Mouse (Mus musculus): Measurements from ENCODE around the gene Slamf1. TPM values are rescaled to one million over a fixed set of nuclear protein-coding genes. Genes with fewer than 3 reads are reported as not detected.

The Slamf1 gene
- polyA plus RNA-seq, 1 experiment, result 20.5 TPM

DNA sequence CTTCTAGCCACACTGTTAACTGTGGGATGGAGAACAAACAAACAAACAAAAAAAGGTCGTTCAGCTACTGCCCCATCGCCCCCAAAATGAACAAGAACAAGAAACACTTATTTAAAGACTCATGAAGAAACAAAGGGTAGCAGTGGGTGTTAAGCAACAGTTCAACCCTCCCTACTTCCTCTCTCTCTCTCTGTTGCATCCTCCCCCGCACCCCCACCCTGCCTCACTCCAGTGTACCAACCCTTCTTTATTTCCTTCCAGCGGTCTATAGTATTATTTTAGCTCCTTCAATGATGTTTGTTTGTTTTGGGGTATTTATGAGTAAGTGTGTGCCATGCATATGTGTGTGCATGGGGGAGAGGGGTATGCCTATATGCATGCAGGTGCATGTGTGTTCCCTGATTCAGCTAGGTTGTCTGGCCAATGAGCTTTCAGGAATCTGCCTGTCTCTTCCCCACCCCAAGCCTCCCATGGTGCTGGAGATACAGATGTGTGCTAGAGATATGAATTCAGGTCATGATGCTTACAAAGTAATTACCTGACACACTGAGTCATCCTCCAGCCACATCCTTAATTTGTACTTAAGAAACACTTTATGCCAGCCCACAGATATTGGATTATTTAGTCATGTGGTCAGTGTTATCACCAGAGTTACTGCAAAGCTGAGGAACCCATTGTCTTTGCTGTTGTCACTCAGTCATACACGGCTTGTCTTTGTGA is 78.3 kb downstream of the Slamf1 start:
- H3K4me3 ChIP-seq (ENCODE audit: control insufficient read depth, insufficient read depth, low read length), result no peak overlapping the region
- 13% methylated on average over 5 of the region's 5 CpGs for WGBS
- peak; percentile 66 for DNase-seq
- peaks cover 7% of the 10 kb centered on the region; the same call in 1 of the 2 replicates for H3K36me3 ChIP-seq (ENCODE audit: control insufficient read depth, insufficient read depth, low read length)
- TF ChIP-seq CTCF (IDR thresholded peaks at IDR 0.05; ENCODE audit: borderline replicate concordance, control insufficient read depth, extremely low read depth, insufficient read depth, low read length, poor library complexity) (no peak), POLR2A (IDR thresholded peaks at IDR 0.05; ENCODE audit: control insufficient read depth, extremely low read depth, insufficient read depth, low read length, poor library complexity) (no peak)
- peaks cover 5% of the 10 kb centered on the region for H3K4me1 ChIP-seq (replicated peaks; ENCODE audit: control insufficient read depth, insufficient read depth, low read length)
- H3K27ac ChIP-seq (ENCODE audit: control insufficient read depth, insufficient read depth, low read length), result peak overlapping the region; percentile 70
- H3K27me3 ChIP-seq (ENCODE audit: control insufficient read depth, insufficient read depth, low read length), result no peaks in the 10 kb centered on the region

- peaks cover 5% of the 10 kb centered on the region for H3K4me1 ChIP-seq (replicated peaks; ENCODE audit: control insufficient read depth, insufficient read depth, low read length)
- no peak overlapping the region for H3K27ac ChIP-seq (ENCODE audit: control insufficient read depth, insufficient read depth, low read length)
- TF ChIP-seq CTCF (IDR thresholded peaks at IDR 0.05; ENCODE audit: borderline replicate concordance, control insufficient read depth, extremely low read depth, insufficient read depth, low read length, poor library complexity) (no peak), POLR2A (IDR thresholded peaks at IDR 0.05; ENCODE audit: control insufficient read depth, extremely low read depth, insufficient read depth, low read length, poor library complexity) (no peak)
- peaks cover 27% of the 10 kb centered on the region for H3K36me3 ChIP-seq (ENCODE audit: control insufficient read depth, insufficient read depth, low read length)
- no peak for DNase-seq
- H3K27me3 ChIP-seq (ENCODE audit: control insufficient read depth, insufficient read depth, low read length), result no peaks in the 10 kb centered on the region
- no peak overlapping the region for H3K4me3 ChIP-seq (ENCODE audit: control insufficient read depth, insufficient read depth, low read length)
These were observed 81.3 kb downstream of the Slamf1 start for GRCm38 (mm10) chr1:171848201-171848600.

GRCm38 (mm10) chr1:171848757-171849156 is 81.8 kb downstream of the Slamf1 start:
- Histone ChIP-seq H3K4me3 (ENCODE audit: control insufficient read depth, insufficient read depth, low read length) (no peak overlapping the region), H3K27ac (ENCODE audit: control insufficient read depth, insufficient read depth, low read length) (no peak overlapping the region), H3K27me3 (ENCODE audit: control insufficient read depth, insufficient read depth, low read length) (no peaks in the 10 kb centered on the region), H3K36me3 (ENCODE audit: control insufficient read depth, insufficient read depth, low read length) (peaks cover 32% of the 10 kb centered on the region), H3K4me1 (replicated peaks; ENCODE audit: control insufficient read depth, insufficient read depth, low read length) (peaks cover 5% of the 10 kb centered on the region)
- no peak for TF ChIP-seq POLR2A (IDR thresholded peaks at IDR 0.05; ENCODE audit: control insufficient read depth, extremely low read depth, insufficient read depth, low read length, poor library complexity)
- TF ChIP-seq CTCF (IDR thresholded peaks at IDR 0.05; ENCODE audit: borderline replicate concordance, control insufficient read depth, extremely low read depth, insufficient read depth, low read length, poor library complexity), result no peak
- 94% methylated on average over 4 of the region's 4 CpGs for WGBS
- no peak for DNase-seq

DNA sequence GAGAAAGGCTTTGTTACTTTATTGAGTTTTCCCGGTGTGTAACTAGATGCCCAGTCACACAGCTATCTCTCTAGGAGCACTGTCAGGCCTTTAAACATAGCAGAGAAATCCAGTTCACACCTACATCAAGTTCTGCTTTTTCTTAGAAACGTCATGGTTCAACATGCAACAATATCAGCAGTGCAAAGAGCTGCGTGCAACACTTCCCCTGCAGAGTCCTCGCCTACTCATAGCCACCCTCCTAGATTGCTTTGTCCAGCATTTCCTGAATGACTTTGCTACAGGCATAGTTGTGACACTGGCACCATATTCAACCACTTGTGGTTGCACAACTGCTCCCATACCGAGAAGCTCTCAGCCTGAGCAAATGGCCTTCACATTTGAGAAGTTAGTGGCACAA is 82.5 kb downstream of the Slamf1 start:
- Histone ChIP-seq H3K27me3 (ENCODE audit: control insufficient read depth, insufficient read depth, low read length) (no peaks in the 10 kb centered on the region), H3K4me3 (ENCODE audit: control insufficient read depth, insufficient read depth, low read length) (no peak overlapping the region), H3K27ac (ENCODE audit: control insufficient read depth, insufficient read depth, low read length) (no peak overlapping the region), H3K4me1 (replicated peaks; ENCODE audit: control insufficient read depth, insufficient read depth, low read length) (peaks cover 5% of the 10 kb centered on the region), H3K36me3 (ENCODE audit: control insufficient read depth, insufficient read depth, low read length) (peaks cover 36% of the 10 kb centered on the region)
- DNase-seq, result no peak
- TF ChIP-seq POLR2A (IDR thresholded peaks at IDR 0.05; ENCODE audit: control insufficient read depth, extremely low read depth, insufficient read depth, low read length, poor library complexity), result no peak
- 54% methylated on average over 5 of the region's 5 CpGs for WGBS

Other genes starting within 250 kb of the Slamf1 start
- 1.9 and 2.5 TPM in 2 replicates for gene Itln1, start 231.8 kb upstream of the Slamf1 start, polyA plus RNA-seq (2012; rRNA removed)
- 1.8 and 1.9 TPM in 2 replicates for gene Cd244a, start 207.9 kb upstream of the Slamf1 start, polyA plus RNA-seq (2012; rRNA removed)
- gene Ly9, start 159.7 kb upstream of the Slamf1 start, polyA plus RNA-seq (2012; rRNA removed), result 30.6 and 32.0 TPM in 2 replicates
- gene Slamf7, start 114.1 kb upstream of the Slamf1 start, polyA plus RNA-seq (2012; rRNA removed), result 4.5 and 6.0 TPM in 2 replicates
- gene Cd48, start 85.1 kb upstream of the Slamf1 start, polyA plus RNA-seq (2012; rRNA removed), result 41.9 and 63.2 TPM in 2 replicates
- 22.3 and 27.8 TPM in 2 replicates for gene Cd84, start 72.6 kb downstream of the Slamf1 start, polyA plus RNA-seq (2012; rRNA removed)
- gene Gm10521, start 128.5 kb downstream of the Slamf1 start, polyA plus RNA-seq (2012; rRNA removed), result 9.5 and 11.6 TPM in 2 replicates
- 46.6 and 52.0 TPM in 2 replicates for gene Slamf6, start 150.4 kb downstream of the Slamf1 start, polyA plus RNA-seq (2012; rRNA removed)